Mouse (Mus musculus) intestine, embryonic 16.5 days (tissue): ENCODE data around the gene Clint1. TPM values are rescaled to one million over a fixed set of nuclear protein-coding genes. Genes with fewer than 3 reads are reported as not detected.
"Not testable (repeated sequence)": the region's sequence is repeated elsewhere in the genome, so short reads cannot be mapped to it uniquely, and the experiment has no call there.

Source experiments
- ATAC-seq: fragments of 200-750 bp; cut with Nextera tagmentation; 2 replicates; pipeline ENCODE4 v1.8.0; 2017; ENCODE audit warnings: moderate TSS enrichment, moderate library complexity
- H3K27ac ChIP-seq: fragments of 300-500 bp; sonication (generic); 2 replicates; pipeline ENCODE4 v1.5.1; 2014; ENCODE audit warnings: mild to moderate bottlenecking, low read length
- H3K27me3 ChIP-seq: fragments of 300-500 bp; sonication (generic); replicated peaks from 2 replicates; pipeline ENCODE4 v1.6.1; 2014; ENCODE audit warnings: low read length, control low read depth, mixed read lengths; ENCODE audit not compliant: control insufficient read depth, insufficient read depth
- H3K36me3 ChIP-seq: fragments of 300-500 bp; sonication (generic); 2 replicates; pipeline ENCODE4 v1.6.1; 2014; ENCODE audit warnings: low read length, control low read depth; ENCODE audit not compliant: control insufficient read depth, insufficient read depth
- H3K4me1 ChIP-seq: fragments of 300-500 bp; sonication (generic); 2 replicates; pipeline ENCODE4 v1.6.1; 2014; ENCODE audit warnings: low read length, control low read depth, mixed read lengths; ENCODE audit not compliant: control insufficient read depth, insufficient read depth
- H3K4me2 ChIP-seq: fragments of 300-500 bp; sonication (generic); 2 replicates; pipeline ENCODE4 v1.6.1; 2014; ENCODE audit warnings: low read depth, low read length, control low read depth
- H3K4me3 ChIP-seq: fragments of 300-500 bp; sonication (generic); 2 replicates; pipeline ENCODE4 v1.5.1; 2014; ENCODE audit warnings: mild to moderate bottlenecking, low read length
- H3K9ac ChIP-seq: fragments of 300-500 bp; sonication (generic); 2 replicates; pipeline ENCODE4 v1.6.1; 2014; ENCODE audit warnings: low read depth, low read length
- H3K9me3 ChIP-seq: fragments of 300-500 bp; sonication (generic); 2 replicates; pipeline ENCODE4 v1.6.1; 2016; ENCODE audit warnings: low read length, control low read depth; ENCODE audit not compliant: control insufficient read depth
- WGBS: fragments of 180-500 bp; shearing (Covaris S2); extraction: QIAGEN DNeasy Blood & Tissue Kit; methylation state at CpG from one replicate; pipeline ENCODE4 v1.1.7; 2014; 5-methylcytosine and 5-hydroxymethylcytosine counted together
- polyA plus RNA-seq: library from polyadenylated mRNA; unstranded; fragments of >200 nt; fragmentation: Nextera tagmentation; extraction: Ambion mirVana; gene quantifications from 2 replicates; pipeline ENCODE4 v1.2.1, GENCODE M21; 2015

Clint1 gene
- polyA plus RNA-seq, 1 experiment from 2014 or later = 101 TPM

DNA sequence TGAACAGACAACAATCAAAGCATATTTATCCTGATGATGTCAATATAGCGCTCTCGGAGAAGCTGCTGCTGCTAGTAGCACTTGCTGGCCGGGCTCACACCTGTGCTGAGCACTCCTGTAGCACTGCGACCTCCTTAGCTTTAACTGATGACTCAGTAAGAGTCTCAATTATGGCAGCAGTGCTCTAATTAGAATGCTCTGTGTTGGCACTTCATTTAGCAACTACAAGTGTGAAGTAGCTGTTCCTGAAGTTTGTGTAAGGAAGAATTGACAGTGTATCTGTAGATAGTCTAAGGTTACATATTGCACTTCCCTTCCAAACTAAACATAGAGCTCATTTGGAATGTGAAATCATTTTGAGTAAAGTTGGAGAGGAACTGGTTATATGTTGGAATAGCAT is 14.7 kb downstream of the Clint1 start:
- Histone ChIP-seq H3K36me3 (no peaks in the 10 kb centered on the region), H3K9ac (no peak overlapping the region), H3K27ac (0 out of 2 replicates have a peak overlapping the region, but pooled peaks have one; percentile 13), H3K9me3 (no peaks in the 10 kb centered on the region), H3K4me2 (no peak overlapping the region), H3K27me3 (no peaks in the 10 kb centered on the region), H3K4me1 (peaks cover 4% of the 10 kb centered on the region; the same call in 1 of the 2 replicates), H3K4me3 (no peak overlapping the region)
- ATAC-seq = no peak
- WGBS = 80% methylated on average over 4 of the region's 4 CpGs

DNA sequence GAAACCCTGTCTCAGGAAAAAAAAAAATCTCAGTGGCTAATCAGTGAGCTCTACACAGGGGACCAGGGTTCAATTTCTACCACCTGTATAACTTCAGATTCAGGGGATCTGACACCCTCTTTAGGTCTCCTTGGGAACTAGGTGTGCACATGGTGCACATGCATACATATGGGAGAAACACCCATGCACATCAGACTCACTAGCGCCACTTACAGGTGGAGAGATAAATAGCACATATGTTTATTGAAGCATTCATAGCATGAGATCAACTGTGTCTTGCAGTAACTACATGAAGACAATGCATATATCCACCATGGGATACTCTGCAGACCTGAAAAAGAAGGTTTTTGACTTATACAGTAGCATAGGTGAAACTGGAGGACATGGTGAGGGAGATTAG is 21.8 kb downstream of the Clint1 start:
- Histone ChIP-seq H3K27me3 (no peaks in the 10 kb centered on the region), H3K36me3 (0 out of 2 replicates have a peak, but pooled peaks cover 4% of the 10 kb centered on the region), H3K4me2 (no peak overlapping the region), H3K4me3 (no peak overlapping the region), H3K9ac (no peak overlapping the region), H3K9me3 (no peaks in the 10 kb centered on the region), H3K27ac (no peak overlapping the region), H3K4me1 (peaks cover 8% of the 10 kb centered on the region)
- WGBS = 87% methylated on average over 1 of the region's 1 CpGs
- ATAC-seq = no peak

DNA sequence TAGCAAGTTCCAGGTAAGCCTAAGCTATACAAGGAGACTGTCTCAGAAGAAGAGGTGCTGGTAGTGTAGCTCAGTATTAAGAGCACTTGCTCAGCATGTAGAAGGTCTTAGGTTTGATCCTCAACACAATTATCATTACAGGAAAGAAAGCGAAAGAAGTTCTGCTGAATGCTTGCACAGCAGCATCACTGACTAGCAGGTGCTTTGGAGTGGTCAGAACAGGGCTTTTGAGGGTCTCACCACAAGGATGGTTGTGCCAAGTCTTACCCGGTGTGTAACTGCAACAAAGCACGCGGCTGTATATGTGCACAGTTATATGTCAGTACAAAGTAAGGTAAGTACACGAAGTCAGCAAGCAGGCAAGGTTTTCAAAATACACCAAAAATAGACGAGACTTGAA is 22.4 kb downstream of the Clint1 start:
- 98% methylated on average over 6 of the region's 6 CpGs for WGBS
- no peak for ATAC-seq
- H3K36me3 ChIP-seq = 0 out of 2 replicates have a peak, but pooled peaks cover 4% of the 10 kb centered on the region

DNA sequence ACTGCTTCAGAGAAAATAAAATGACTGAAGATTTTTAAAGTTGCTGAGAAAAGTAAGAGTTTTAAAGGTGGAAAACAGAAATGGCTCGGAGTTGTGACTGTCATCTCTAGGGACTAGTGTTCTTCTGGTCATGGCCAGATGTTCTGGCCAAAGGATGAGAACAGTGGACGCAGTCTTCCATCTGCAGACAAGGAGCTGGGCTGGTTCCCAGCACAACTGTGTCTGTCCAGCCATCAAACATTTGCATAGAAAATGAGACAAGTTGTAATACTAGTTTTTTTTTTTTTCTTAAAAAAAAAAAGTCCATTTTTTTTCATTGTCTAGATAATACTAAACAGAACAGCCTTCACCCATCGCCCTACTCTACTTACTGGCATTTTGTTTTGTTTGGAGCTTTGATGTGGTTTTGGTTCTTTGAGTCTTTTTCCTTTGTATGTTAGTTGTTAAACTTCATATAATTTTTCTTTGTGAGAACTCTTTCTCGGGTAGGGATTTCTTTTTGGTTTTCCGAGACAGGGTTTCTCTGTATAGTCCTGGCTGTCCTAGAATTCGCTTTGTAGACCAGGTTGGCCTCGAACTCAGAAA is 23.6 kb downstream of the Clint1 start:
- Histone ChIP-seq H3K9ac (no peak overlapping the region), H3K4me3 (no peak overlapping the region), H3K27ac (no peak overlapping the region), H3K27me3 (no peaks in the 10 kb centered on the region), H3K36me3 (0 out of 2 replicates have a peak, but pooled peaks cover 4% of the 10 kb centered on the region), H3K9me3 (no peaks in the 10 kb centered on the region), H3K4me1 (peaks cover 12% of the 10 kb centered on the region), H3K4me2 (no peak overlapping the region)
- WGBS = 91% methylated on average over 7 of the region's 7 CpGs
- no peak for ATAC-seq

More for the DNA sequence above, 22.4 kb downstream of the Clint1 start:
- Histone ChIP-seq H3K4me1 (peaks cover 9% of the 10 kb centered on the region), H3K27ac (no peak overlapping the region), H3K4me3 (no peak overlapping the region), H3K27me3 (no peaks in the 10 kb centered on the region), H3K4me2 (no peak overlapping the region), H3K9me3 (no peaks in the 10 kb centered on the region), H3K9ac (no peak overlapping the region)

DNA sequence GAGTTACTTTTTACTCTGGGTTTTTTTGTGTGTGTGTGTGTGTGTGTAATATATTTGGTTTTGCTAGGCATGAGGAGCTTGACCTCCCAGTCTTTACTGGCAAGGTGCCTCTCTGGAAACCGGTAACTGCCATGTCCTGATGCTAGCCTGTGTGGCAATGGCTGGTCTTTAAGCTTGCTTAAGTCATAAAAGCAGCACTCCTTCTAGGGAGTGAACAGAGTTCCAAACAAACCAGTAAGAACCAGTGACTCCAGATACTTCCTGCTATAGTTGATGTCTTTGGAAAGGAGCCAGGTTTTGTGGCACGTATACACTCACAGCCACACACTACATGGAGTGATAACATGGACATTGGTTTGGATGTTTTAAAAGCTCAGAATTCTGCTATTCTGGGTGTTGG is 24.2 kb downstream of the Clint1 start:
- H3K4me1 ChIP-seq = peaks cover 17% of the 10 kb centered on the region
- H3K27me3 ChIP-seq = no peaks in the 10 kb centered on the region
- H3K4me3 ChIP-seq = no peak overlapping the region
- H3K36me3 ChIP-seq = 0 out of 2 replicates have a peak, but pooled peaks cover 4% of the 10 kb centered on the region
- H3K9ac ChIP-seq = no peak overlapping the region
- no peak overlapping the region for H3K4me2 ChIP-seq
- peak; percentile 61 for ATAC-seq
- WGBS = 50% methylated on average over 2 of the region's 2 CpGs
- no peaks in the 10 kb centered on the region for H3K9me3 ChIP-seq
- H3K27ac ChIP-seq = no peak overlapping the region

DNA sequence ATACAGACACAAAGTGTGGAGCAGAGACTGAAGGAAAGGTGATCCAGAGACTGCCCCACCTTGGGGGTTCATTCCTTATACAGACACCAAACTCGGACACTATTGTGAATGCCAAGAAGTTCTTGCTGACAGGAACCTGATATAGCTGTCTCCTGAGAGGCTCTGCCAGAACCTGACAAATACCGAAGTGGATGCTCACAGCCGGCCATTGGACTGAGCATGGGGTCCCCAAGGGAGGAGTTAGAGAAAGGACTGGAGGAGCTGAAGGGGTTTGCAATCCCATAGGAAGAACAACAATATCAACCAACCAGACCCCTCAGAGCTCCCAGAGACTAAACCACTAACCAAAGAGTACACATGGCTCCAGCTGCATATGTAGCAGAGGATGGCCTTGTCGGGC is 27.5 kb downstream of the Clint1 start:
- not testable (repeated sequence) for H3K27me3 ChIP-seq, H3K4me2 ChIP-seq, H3K4me3 ChIP-seq, H3K9me3 ChIP-seq, H3K36me3 ChIP-seq, ATAC-seq, H3K9ac ChIP-seq, H3K27ac ChIP-seq
- 80% methylated on average over 4 of the region's 4 CpGs for WGBS
- peaks cover 29% of the 10 kb centered on the region for H3K4me1 ChIP-seq

DNA sequence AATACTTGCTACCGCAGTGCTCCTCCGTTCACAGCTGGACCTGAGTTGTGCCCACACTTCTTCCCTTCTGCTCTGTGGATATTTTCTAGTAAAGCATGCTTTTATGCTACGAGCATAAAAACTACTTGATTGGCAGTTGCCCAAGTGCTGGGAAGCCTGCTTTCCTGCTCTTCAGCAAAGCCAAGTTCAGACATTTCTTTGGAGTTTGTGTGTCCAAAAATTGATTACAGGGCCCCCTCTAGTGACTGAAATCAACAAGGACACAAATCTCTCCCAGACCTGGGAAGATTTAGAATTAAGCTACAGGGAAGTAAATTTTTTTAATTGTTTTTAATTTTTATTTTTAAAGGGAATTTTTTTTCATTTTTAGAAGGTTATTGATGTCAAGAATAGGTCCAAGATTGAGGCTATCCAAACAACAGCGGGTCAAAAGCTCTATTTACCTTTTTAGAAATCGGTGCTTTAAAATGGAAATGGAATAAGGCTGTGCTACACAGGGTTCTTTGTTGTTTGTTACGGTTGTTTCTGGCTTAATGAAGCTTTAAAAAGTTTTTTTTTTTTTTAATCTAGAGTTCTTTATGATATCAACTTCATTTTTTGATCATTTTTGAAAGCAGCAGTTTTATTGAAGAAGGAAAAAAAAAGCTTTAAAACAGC is 29.3 kb downstream of the Clint1 start:
- peaks cover 27% of the 10 kb centered on the region for H3K4me1 ChIP-seq
- no peak overlapping the region for H3K4me2 ChIP-seq
- peak overlapping the region; percentile 49 for H3K27ac ChIP-seq
- H3K36me3 ChIP-seq = 0 out of 2 replicates have a peak, but pooled peaks cover 2% of the 10 kb centered on the region
- no peaks in the 10 kb centered on the region for H3K9me3 ChIP-seq
- H3K9ac ChIP-seq = no peak overlapping the region
- peak; percentile 61; the same call in 1 of the 2 replicates for ATAC-seq
- WGBS = 53% methylated on average over 6 of the region's 6 CpGs
- no peak overlapping the region for H3K4me3 ChIP-seq
- no peaks in the 10 kb centered on the region for H3K27me3 ChIP-seq

DNA sequence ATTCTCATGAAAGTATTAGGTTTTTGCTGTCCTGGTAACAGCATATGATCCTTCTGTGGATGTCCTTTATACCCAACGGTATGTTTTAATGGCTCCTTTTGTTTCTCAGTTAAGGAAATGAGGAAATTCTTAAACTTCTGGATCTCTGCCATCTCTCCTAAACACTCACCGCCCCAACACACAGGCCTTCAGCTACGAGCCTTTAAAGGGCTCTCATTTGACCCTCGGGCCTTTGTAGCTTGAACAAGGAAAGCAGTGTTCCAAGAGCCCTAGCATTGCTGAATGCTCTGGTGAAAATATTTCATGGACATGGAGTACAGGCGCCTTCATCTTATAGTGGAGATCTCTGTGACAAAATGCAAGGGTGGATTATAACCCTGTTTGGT is 29.8 kb downstream of the Clint1 start:
- no peak overlapping the region for H3K4me3 ChIP-seq
- H3K9me3 ChIP-seq = no peaks in the 10 kb centered on the region
- H3K9ac ChIP-seq = 0 out of 2 replicates have a peak overlapping the region, but pooled peaks have one; percentile 17
- no peak overlapping the region for H3K4me2 ChIP-seq
- no peak overlapping the region for H3K27ac ChIP-seq
- H3K36me3 ChIP-seq = 0 out of 2 replicates have a peak, but pooled peaks cover 2% of the 10 kb centered on the region
- no peaks in the 10 kb centered on the region for H3K27me3 ChIP-seq
- ATAC-seq = no peak
- H3K4me1 ChIP-seq = peaks cover 25% of the 10 kb centered on the region
- 34% methylated on average over 5 of the region's 5 CpGs for WGBS

DNA sequence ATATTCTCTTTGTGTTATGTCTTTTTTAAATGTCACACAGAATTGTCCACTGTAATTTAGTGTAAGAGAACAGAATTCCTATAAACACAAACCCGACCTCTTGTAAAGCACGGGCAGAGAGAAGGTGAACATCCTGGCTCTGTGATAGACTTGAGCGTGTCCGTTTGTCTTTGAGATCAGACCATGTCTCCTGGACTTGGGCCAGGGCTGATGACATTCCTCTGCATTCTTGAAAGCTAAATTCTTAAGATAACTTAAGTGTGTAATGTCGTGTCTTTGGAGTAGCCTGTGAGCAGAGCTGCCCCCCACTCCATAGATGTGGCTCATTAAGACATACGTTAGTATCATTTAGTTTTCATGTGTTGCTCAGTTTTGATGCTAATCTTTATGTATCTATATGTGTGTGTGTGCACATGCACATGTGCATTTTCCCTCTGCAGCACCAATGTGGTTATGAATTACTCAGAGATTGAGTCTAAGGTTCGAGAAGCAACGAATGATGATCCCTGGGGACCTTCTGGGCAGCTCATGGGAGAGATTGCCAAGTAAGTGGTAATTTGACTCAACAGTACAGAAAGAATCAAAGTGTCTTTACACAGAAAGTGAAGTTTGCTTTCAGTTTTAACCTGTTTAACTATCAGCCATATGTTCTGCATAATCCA is 31.6 kb downstream of the Clint1 start:
- WGBS = 37% methylated on average over 8 of the region's 8 CpGs
- H3K27ac ChIP-seq = no peak overlapping the region

More for the DNA sequence above, 31.6 kb downstream of the Clint1 start:
- Histone ChIP-seq H3K9me3 (no peaks in the 10 kb centered on the region), H3K4me3 (no peak overlapping the region), H3K4me1 (peaks cover 23% of the 10 kb centered on the region), H3K36me3 (0 out of 2 replicates have a peak, but pooled peaks cover 4% of the 10 kb centered on the region), H3K27me3 (no peaks in the 10 kb centered on the region), H3K9ac (no peak overlapping the region), H3K4me2 (no peak overlapping the region)
- ATAC-seq = 0 out of 2 replicates have a peak, but pooled peaks have one; percentile 15
